Mouse (Mus musculus) liver, embryonic 13.5 days (tissue): Measurements from ENCODE around the gene Gda. TPM values are rescaled to one million over a fixed set of nuclear protein-coding genes. Genes with fewer than 3 reads are reported as not detected.

ENCODE experiments used
- ATAC-seq: fragments of 200-750 bp; cut with Nextera tagmentation; 2 replicates; pipeline ENCODE4 v1.8.0; 2017; ENCODE audit warnings: low read depth, mild to moderate bottlenecking, moderate number of reproducible peaks, moderate library complexity
- DNase-seq: peaks from one replicate; pipeline ENCODE4 v3.0.0; 2022
- H3K27ac ChIP-seq: fragments of 300-500 bp; sonication (generic); 2 replicates; pipeline ENCODE4 v1.5.1; 2015; ENCODE audit warnings: moderate library complexity, mild to moderate bottlenecking, inconsistent platforms
- H3K27me3 ChIP-seq: fragments of 300-500 bp; sonication (generic); 2 replicates; pipeline ENCODE4 v1.6.1; 2015; ENCODE audit warnings: mild to moderate bottlenecking, inconsistent platforms
- H3K36me3 ChIP-seq: fragments of 300-500 bp; sonication (generic); 2 replicates; pipeline ENCODE4 v1.6.1; 2015; ENCODE audit warnings: mild to moderate bottlenecking, inconsistent platforms
- H3K4me1 ChIP-seq: fragments of 300-500 bp; sonication (generic); replicated peaks from 2 replicates; pipeline ENCODE4 v1.6.1; 2015; ENCODE audit warnings: inconsistent platforms
- H3K4me2 ChIP-seq: fragments of 300-500 bp; sonication (generic); 2 replicates; pipeline ENCODE4 v1.6.1; 2015; ENCODE audit warnings: inconsistent platforms, mild to moderate bottlenecking, moderate library complexity
- H3K4me3 ChIP-seq: fragments of 300-500 bp; sonication (generic); replicated peaks from 2 replicates; pipeline ENCODE4 v1.5.1; 2015; ENCODE audit warnings: mild to moderate bottlenecking, inconsistent platforms
- H3K9ac ChIP-seq: fragments of 300-500 bp; sonication (generic); 2 replicates; pipeline ENCODE4 v1.6.1; 2015; ENCODE audit warnings: mild to moderate bottlenecking, inconsistent platforms
- H3K9me3 ChIP-seq: fragments of 300-500 bp; sonication (generic); replicated peaks from 2 replicates; pipeline ENCODE4 v1.6.1; 2016; ENCODE audit warnings: inconsistent platforms
- WGBS: fragments of 180-500 bp; shearing (Covaris S2); methylation state at CpG from one replicate; pipeline ENCODE4 v1.1.7; 2015; ENCODE audit not compliant: insufficient replicate concordance; 5-methylcytosine and 5-hydroxymethylcytosine counted together
- polyA plus RNA-seq: library from polyadenylated mRNA; unstranded; fragments of >200 nt; fragmentation: Nextera tagmentation; extraction: Ambion mirVana; gene quantifications from 2 replicates; pipeline ENCODE4 v1.2.1, GENCODE M21; 2015

Gda gene
- 0.50 TPM in 2 replicates for polyA plus RNA-seq

DNA sequence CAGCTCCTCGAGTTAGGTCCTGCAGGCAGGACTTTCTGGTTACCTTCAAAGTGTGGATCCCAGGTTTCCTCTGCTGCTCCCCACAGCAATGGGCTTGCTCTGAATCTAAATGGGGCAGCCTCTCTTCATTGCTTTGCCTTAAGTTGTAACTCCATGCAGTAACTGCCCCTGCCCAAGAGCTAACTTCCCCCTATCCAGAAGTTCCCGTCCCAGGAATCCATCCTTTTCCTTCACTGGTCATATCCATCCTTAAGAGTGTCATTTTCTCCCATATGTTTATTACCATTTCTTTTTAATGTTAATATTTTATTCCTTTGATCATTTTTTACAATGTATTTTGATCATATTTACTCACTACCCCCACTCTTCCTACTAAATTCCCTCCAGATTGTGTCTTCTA is at the start of gene Gda:
TSS of gene Gda (minus strand) at position 101 of the 400 bp plus-strand sequence.
- no peaks in the 10 kb centered on the region for H3K36me3 ChIP-seq
- no peak within 1 kb of the TSS for H3K9ac ChIP-seq
- 33% methylated on average over 2 of the region's 2 CpGs for WGBS
- ATAC-seq = no peak
- peak within 1 kb of the TSS; percentile 48 for H3K4me3 ChIP-seq
- peak within 1 kb of the TSS; percentile 56 for H3K4me2 ChIP-seq
- H3K9me3 ChIP-seq = no peaks in the 10 kb centered on the region
- H3K4me1 ChIP-seq = no peaks in the 10 kb centered on the region
- H3K27ac ChIP-seq = no peak within 1 kb of the TSS
- no peak for DNase-seq
- peaks cover 28% of the 10 kb centered on the region for H3K27me3 ChIP-seq

DNA sequence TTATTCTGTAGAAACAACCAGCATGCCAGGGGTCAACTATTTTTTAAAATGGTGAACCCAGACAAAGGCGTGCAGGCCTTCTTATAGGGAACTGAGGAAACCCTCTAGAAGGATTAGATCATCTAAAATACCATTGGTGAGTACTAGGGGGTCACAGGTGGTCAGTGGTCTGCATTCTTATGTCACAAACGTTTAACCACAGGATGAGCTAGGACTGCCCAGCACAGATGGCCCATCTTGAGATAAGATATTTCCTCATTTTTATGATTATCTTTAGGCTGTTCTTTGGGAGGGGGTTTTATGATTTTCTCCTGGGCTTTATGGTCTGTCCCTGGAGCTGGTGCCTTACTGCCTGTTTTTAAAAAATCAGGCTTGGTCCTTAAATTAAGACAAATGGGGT is 47.0 kb upstream of the Gda start:
- 19% methylated on average over 2 of the region's 2 CpGs for WGBS
- Histone ChIP-seq H3K9me3 (no peaks in the 10 kb centered on the region), H3K4me2 (no peak overlapping the region), H3K36me3 (no peaks in the 10 kb centered on the region), H3K9ac (no peak overlapping the region), H3K4me1 (no peaks in the 10 kb centered on the region), H3K4me3 (no peak overlapping the region), H3K27ac (no peak overlapping the region), H3K27me3 (no peaks in the 10 kb centered on the region)
- no peak for DNase-seq
- ATAC-seq = no peak

- Histone ChIP-seq H3K36me3 (no peaks in the 10 kb centered on the region), H3K27ac (no peak overlapping the region), H3K9me3 (no peaks in the 10 kb centered on the region), H3K4me3 (no peak overlapping the region), H3K9ac (no peak overlapping the region), H3K4me1 (no peaks in the 10 kb centered on the region), H3K4me2 (no peak overlapping the region), H3K27me3 (no peaks in the 10 kb centered on the region)
- ATAC-seq (no peak), DNase-seq (no peak)
- WGBS = 31% methylated on average over 3 of the region's 3 CpGs
These were observed 36.9 kb upstream of the Gda start for GRCm38 (mm10) chr19:21510116-21510515.

DNA sequence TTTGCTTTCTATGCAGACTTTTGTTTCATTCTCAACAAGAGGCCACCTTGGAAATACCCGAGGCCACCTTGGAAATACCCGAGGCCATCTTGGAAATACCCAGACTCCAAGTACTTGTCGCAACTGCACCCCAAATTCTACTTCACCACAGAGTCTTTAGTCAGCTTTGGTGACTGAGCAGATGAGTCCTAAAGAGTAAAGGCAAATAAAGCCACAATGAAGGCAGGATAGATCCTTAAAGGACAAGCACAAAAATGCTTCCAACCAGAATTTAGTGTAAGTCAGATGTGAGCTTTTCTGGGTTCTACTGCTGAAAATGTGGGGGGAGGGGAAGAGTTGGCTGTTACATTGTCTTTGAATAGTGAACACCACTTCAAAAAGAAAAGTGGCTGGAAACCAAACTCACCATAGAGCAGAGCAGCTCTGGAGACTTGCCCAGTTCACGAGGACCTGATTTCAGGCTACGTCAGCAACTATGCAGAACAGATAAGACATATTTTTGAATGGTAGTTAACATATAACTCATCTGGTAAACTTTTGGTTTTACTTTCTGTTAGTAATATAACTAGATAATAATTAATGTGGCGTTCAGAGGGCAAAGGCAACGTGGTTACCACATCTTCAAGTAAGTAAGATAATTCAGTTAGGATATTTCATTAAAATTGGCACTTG is 34.5 kb upstream of the Gda start:
- 58% methylated on average over 7 of the region's 7 CpGs for WGBS
- DNase-seq (no peak), ATAC-seq (no peak)
- no peak overlapping the region for H3K27ac ChIP-seq
- H3K27me3 ChIP-seq = no peaks in the 10 kb centered on the region
- no peak overlapping the region for H3K9ac ChIP-seq
- H3K36me3 ChIP-seq = no peaks in the 10 kb centered on the region
- H3K4me1 ChIP-seq = no peaks in the 10 kb centered on the region
- H3K9me3 ChIP-seq = no peaks in the 10 kb centered on the region
- no peak overlapping the region for H3K4me3 ChIP-seq
- no peak overlapping the region for H3K4me2 ChIP-seq

- no peak overlapping the region for H3K4me3 ChIP-seq
- H3K4me1 ChIP-seq = no peaks in the 10 kb centered on the region
- H3K4me2 ChIP-seq = no peak overlapping the region
- WGBS = 51% methylated on average over 2 of the region's 2 CpGs
- no peaks in the 10 kb centered on the region for H3K27me3 ChIP-seq
- H3K27ac ChIP-seq = no peak overlapping the region
- H3K36me3 ChIP-seq = no peaks in the 10 kb centered on the region
- H3K9ac ChIP-seq = no peak overlapping the region
- DNase-seq (no peak), ATAC-seq (no peak)
- no peaks in the 10 kb centered on the region for H3K9me3 ChIP-seq
These were observed 33.9 kb upstream of the Gda start for GRCm38 (mm10) chr19:21507133-21507532.

- H3K27ac ChIP-seq = no peak overlapping the region
- no peaks in the 10 kb centered on the region for H3K36me3 ChIP-seq
- H3K4me2 ChIP-seq = no peak overlapping the region
- no peaks in the 10 kb centered on the region for H3K4me1 ChIP-seq
- no peaks in the 10 kb centered on the region for H3K27me3 ChIP-seq
- no peak for ATAC-seq
- no peak overlapping the region for H3K9ac ChIP-seq
- 40% methylated on average over 2 of the region's 2 CpGs for WGBS
- no peaks in the 10 kb centered on the region for H3K9me3 ChIP-seq
- no peak for DNase-seq
- no peak overlapping the region for H3K4me3 ChIP-seq
These were observed 31.5 kb upstream of the Gda start for GRCm38 (mm10) chr19:21504716-21505115.

- H3K4me2 ChIP-seq = no peak overlapping the region
- no peak overlapping the region for H3K9ac ChIP-seq
- DNase-seq = no peak
- no peaks in the 10 kb centered on the region for H3K36me3 ChIP-seq
- WGBS = 65% methylated on average over 2 of the region's 2 CpGs
- no peak for ATAC-seq
- H3K4me3 ChIP-seq = no peak overlapping the region
- H3K27ac ChIP-seq = no peak overlapping the region
- no peaks in the 10 kb centered on the region for H3K27me3 ChIP-seq
- no peaks in the 10 kb centered on the region for H3K9me3 ChIP-seq
- H3K4me1 ChIP-seq = no peaks in the 10 kb centered on the region
These were observed 26.2 kb upstream of the Gda start for GRCm38 (mm10) chr19:21499394-21499983.

DNA sequence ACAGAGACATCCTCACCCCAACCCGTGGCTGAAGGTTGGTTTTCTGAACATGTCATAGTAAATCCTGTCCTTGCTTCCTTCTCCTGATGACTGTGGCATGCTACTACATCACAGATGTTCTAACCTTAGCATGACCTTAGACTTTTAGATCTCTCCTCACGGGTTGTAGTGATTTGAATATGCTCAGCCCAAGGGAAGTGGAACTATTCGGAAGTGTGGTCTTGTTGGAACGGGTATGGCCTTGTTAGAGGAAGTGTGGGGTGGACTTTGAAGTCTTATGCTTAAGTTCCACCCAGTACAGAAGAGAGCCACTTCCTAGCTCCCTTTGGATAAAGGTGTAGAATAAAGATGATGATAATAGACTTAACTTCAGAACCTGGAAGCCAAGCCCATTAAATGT is 22.6 kb upstream of the Gda start:
- no peaks in the 10 kb centered on the region for H3K9me3 ChIP-seq
- DNase-seq = no peak
- no peaks in the 10 kb centered on the region for H3K36me3 ChIP-seq
- no peak overlapping the region for H3K4me3 ChIP-seq
- 34% methylated on average over 4 of the region's 4 CpGs for WGBS
- H3K4me2 ChIP-seq = no peak overlapping the region
- H3K27me3 ChIP-seq = no peaks in the 10 kb centered on the region
- ATAC-seq = no peak
- H3K9ac ChIP-seq = no peak overlapping the region
- H3K27ac ChIP-seq = no peak overlapping the region
- no peaks in the 10 kb centered on the region for H3K4me1 ChIP-seq

DNA sequence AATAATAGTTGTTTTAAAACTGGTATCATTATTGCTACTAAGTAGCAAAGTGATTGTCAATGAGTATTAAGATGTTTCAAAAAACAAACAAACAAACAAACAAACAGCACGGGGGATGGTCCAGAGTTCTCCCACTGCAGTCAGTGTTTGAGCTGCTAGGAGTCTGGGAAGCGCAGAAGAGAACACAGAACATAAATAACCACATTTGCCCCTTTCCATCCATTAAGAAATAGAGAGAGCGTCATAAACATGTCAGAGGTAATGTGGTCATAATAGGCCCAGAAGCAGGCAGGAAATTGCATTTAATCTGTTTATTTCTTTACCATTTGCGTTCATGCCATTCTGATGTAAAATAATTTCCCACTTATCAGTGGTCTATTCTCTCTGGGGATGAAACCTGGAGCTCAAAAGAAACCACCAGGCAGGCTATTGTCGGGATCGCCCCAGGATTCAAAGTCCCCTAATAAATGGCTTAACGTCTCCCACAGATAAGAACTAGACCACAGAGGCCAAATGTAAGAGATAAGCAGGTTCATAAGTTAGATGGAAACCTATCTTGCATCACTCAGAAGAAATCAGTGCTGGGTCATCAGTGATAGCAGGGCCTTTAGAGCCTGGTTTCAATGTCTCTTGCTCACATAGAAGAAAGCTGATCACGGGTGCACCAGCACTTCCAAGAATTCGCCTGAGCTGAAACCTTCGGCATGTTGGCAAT is 20.7 kb upstream of the Gda start:
- no peak overlapping the region for H3K4me2 ChIP-seq
- DNase-seq = no peak
- H3K9me3 ChIP-seq = no peaks in the 10 kb centered on the region
- H3K27me3 ChIP-seq = no peaks in the 10 kb centered on the region
- WGBS = 58% methylated on average over 10 of the region's 10 CpGs
- H3K27ac ChIP-seq = no peak overlapping the region
- H3K4me3 ChIP-seq = no peak overlapping the region
- H3K36me3 ChIP-seq = no peaks in the 10 kb centered on the region
- H3K4me1 ChIP-seq = no peaks in the 10 kb centered on the region
- no peak for ATAC-seq
- H3K9ac ChIP-seq = no peak overlapping the region

DNA sequence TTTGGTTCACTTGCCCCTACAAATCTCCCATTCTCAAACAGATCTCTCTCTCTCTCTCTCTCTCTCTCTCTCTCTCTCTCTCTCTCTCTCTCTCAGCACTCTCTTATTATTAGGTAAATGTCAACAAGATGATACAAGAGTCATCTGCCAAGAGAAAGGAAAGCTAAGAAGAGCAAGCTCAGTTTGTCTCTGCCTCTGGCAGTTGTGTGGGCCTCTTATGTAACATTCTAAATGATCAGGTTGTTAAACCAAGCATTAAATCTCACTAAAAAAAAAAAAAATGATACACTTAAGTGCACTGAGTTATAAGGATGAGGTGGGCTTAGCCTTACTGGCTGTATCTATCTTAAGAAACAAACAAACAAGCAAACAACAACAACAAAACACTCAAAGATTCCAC is 18.1 kb upstream of the Gda start:
- no peak overlapping the region for H3K27ac ChIP-seq
- H3K36me3 ChIP-seq = no peaks in the 10 kb centered on the region
- no peak for DNase-seq
- no peaks in the 10 kb centered on the region for H3K27me3 ChIP-seq
- H3K9me3 ChIP-seq = no peaks in the 10 kb centered on the region
- H3K9ac ChIP-seq = no peak overlapping the region
- no peak overlapping the region for H3K4me3 ChIP-seq
- no peaks in the 10 kb centered on the region for H3K4me1 ChIP-seq
- no peak for ATAC-seq
- no peak overlapping the region for H3K4me2 ChIP-seq

- Histone ChIP-seq H3K4me3 (no peak overlapping the region), H3K27me3 (no peaks in the 10 kb centered on the region), H3K9ac (no peak overlapping the region), H3K4me2 (no peak overlapping the region), H3K36me3 (no peaks in the 10 kb centered on the region), H3K4me1 (no peaks in the 10 kb centered on the region), H3K27ac (no peak overlapping the region), H3K9me3 (no peaks in the 10 kb centered on the region)
- DNase-seq = no peak
- WGBS = 63% methylated on average over 5 of the region's 5 CpGs
- no peak for ATAC-seq
These were observed 14.1 kb upstream of the Gda start for GRCm38 (mm10) chr19:21487124-21487944.
